Mouse (Mus musculus) CH12.LX (cell line): Measurements from ENCODE around the gene Entpd1.

Source experiments
- CTCF ChIP-seq, 2 experiments: IDR thresholded peaks in 1 of 2; conservative IDR thresholded peaks in 1 of 2; 2 replicates each; pipeline ENCODE4 v1.5.1; 2011 to 2012; ENCODE audit warnings: low read depth in 2 of 2, low read length in 2 of 2, improper control_type of control experiment in 1 of 2, inconsistent platforms in 1 of 2, mild to moderate bottlenecking in 1 of 2, moderate library complexity in 1 of 2
- ELF1 ChIP-seq: IDR thresholded peaks from 2 replicates; pipeline ENCODE4 v1.6.1; 2014; ENCODE audit warnings: low read depth, mild to moderate bottlenecking, inconsistent platforms, low read length, improper control_type of control experiment
- EP300 ChIP-seq: IDR thresholded peaks from 2 replicates; pipeline ENCODE4 v1.6.1; 2011; ENCODE audit warnings: low read length, improper control_type of control experiment
- HCFC1 ChIP-seq: IDR thresholded peaks from 2 replicates; pipeline ENCODE4 v1.6.1; 2012; ENCODE audit warnings: low read depth, mild to moderate bottlenecking, inconsistent platforms, low read length, improper control_type of control experiment
- JUN ChIP-seq: IDR thresholded peaks from 2 replicates; pipeline ENCODE4 v1.6.1; 2011; ENCODE audit warnings: low read depth, mild to moderate bottlenecking, low read length, improper control_type of control experiment, moderate library complexity; ENCODE audit not compliant: insufficient read depth
- JUND ChIP-seq: conservative IDR thresholded peaks from 2 replicates; pipeline ENCODE4 v1.6.1; 2011; ENCODE audit warnings: low read depth, low read length, improper control_type of control experiment
- MAZ ChIP-seq: IDR thresholded peaks from 2 replicates; pipeline ENCODE4 v1.6.1; 2012; ENCODE audit warnings: low read depth, mild to moderate bottlenecking, inconsistent platforms, low read length, improper control_type of control experiment, moderate library complexity
- POLR2A ChIP-seq: IDR thresholded peaks from 2 replicates; pipeline ENCODE4 v1.6.1; 2011; ENCODE audit warnings: low read depth, mild to moderate bottlenecking, improper control_type of control experiment, low read length
- RCOR1 ChIP-seq: conservative IDR thresholded peaks from 2 replicates; pipeline ENCODE4 v1.6.1; 2012; ENCODE audit warnings: low read depth, mild to moderate bottlenecking, inconsistent platforms, low read length, improper control_type of control experiment

DNA sequence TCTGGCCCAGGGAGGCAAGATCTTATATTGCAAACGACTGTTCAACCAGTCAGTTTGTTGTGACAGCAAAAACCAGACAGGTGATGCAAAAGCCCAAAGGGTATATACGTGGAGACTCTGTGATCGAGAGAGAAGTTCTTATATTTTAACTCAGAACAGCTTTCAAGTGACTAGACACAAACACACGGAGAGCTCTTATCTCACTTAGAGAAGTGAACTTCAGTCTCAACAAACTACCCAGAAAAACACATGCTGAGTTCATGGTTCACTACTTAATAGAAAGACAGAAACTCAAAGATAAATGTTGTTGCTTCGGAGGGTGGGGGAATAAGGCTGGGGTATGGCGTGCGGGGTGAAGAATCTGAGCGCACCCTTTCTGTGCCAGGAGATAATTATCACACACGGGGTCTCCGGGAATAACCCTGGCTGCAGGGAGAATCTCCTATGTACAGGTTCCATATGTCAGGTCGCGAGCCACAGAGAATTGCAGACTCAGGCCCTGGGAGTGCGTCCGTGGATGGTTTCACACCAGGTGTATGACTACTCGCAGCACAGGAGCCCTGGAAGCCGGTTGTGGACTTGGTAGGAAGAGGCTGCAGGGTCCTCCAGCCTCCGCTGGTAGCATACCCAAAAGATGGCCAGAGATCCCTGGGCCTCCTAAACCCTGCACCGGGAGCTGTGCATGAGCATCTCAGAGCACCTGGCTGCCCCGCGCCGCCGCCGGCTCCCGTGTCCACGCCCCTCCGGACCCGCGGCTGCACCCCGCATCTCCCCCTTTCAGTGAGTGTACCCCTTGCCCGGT lies 24.5 kb upstream of the Entpd1 start:
- TF ChIP-seq EP300, result no peak
- no peak for TF ChIP-seq JUN
- no peak for TF ChIP-seq CTCF (conservative IDR thresholded peaks at IDR 0.05 in 1 of 2, IDR thresholded peaks at IDR 0.05 in 1 of 2; ENCODE audit: low read depth in 2 of 2, low read length in 2 of 2)
- TF ChIP-seq MAZ, result no peak
- TF ChIP-seq ELF1, result no peak
- no peak for TF ChIP-seq JUND
- no peak for TF ChIP-seq HCFC1
- no peak for TF ChIP-seq POLR2A
- no peak for TF ChIP-seq RCOR1
